38 mouse cellular contexts compared by ENCODE assay signal in genomic region chr14:7838564-7839089, GRCm38 (mm10). TPM values are rescaled to one million over a fixed set of nuclear protein-coding genes. Genes with fewer than 3 reads are reported as not detected.
"Had no signal": no experiment of that assay in that cellular context is flagged by ENCODE, and none has a peak within 500 bp of the region (broad histone marks: within the 10 kb centered on the region; RNA-seq: fewer than 3 reads in every experiment).

No protein-coding gene starts in this region.

- H3K9me3 ChIP-seq: heart, embryonic 10.5 days; heart, embryonic 12.5 days; hindbrain, embryonic 10.5 days; hindbrain, embryonic 12.5 days; intestine, embryonic 15.5 days; limb, embryonic 10.5 days; limb, embryonic 12.5 days; liver, embryonic 12.5 days had no signal

- H3K4me3 ChIP-seq: gastrocnemius, adult 2 months; heart, embryonic 10.5 days; heart, embryonic 12.5 days; hindbrain, embryonic 10.5 days; hindbrain, embryonic 12.5 days; intestine, embryonic 15.5 days; layer of hippocampus, adult 2 months; left cerebral cortex, adult 2 months; limb, embryonic 10.5 days; limb, embryonic 12.5 days; liver, embryonic 12.5 days had no signal

- H3K9ac ChIP-seq: heart, embryonic 12.5 days; hindbrain, embryonic 12.5 days; hindbrain, embryonic 14.5 days; intestine, embryonic 15.5 days; limb, embryonic 12.5 days; liver, embryonic 12.5 days had no signal

- H3K4me2 ChIP-seq: heart, embryonic 12.5 days; hindbrain, embryonic 12.5 days; hindbrain, embryonic 14.5 days; intestine, embryonic 15.5 days; limb, embryonic 12.5 days; liver, embryonic 12.5 days had no signal

- H3K36me3 ChIP-seq: heart, embryonic 10.5 days; heart, embryonic 12.5 days; hindbrain, embryonic 10.5 days; hindbrain, embryonic 12.5 days; intestine, embryonic 15.5 days; liver, embryonic 12.5 days had no signal

- DNase-seq: gastrocnemius, adult 2 months; gastrocnemius, postnatal 10 days; gastrocnemius, postnatal 25 days; heart, adult 18-20 months; heart, postnatal 10 days; heart, postnatal 4 days; kidney, adult 18-20 months; kidney, adult 9 months; kidney, postnatal 10 days; kidney, postnatal 25 days; kidney, postnatal 4 days; liver had no signal

- H3K27ac ChIP-seq: gastrocnemius, adult 2 months; heart, embryonic 10.5 days; hindbrain, embryonic 10.5 days; hindbrain, embryonic 12.5 days; hindbrain, embryonic 14.5 days; intestine, embryonic 15.5 days; left cerebral cortex, adult 2 months; limb, embryonic 10.5 days; limb, embryonic 12.5 days; liver, embryonic 12.5 days had no signal

- H3K27me3 ChIP-seq: heart, embryonic 12.5 days; hindbrain, embryonic 12.5 days; intestine, embryonic 15.5 days; limb, embryonic 12.5 days; liver, embryonic 12.5 days had no signal

- ATAC-seq: hindbrain, embryonic 16.5 days; inflammation-experienced regulatory T-cells, adult 6 months; intestine, embryonic 15.5 days; intestine, postnatal 0 days; liver, embryonic 12.5 days had no signal

RNA-seq across cellular contexts. Expression of gene Gm26661, which starts 47.2 kb away (rescaled TPM):
- total RNA-seq: gastrocnemius, adult 2 months; gastrocnemius, postnatal 10 days; gastrocnemius, postnatal 25 days; gastrocnemius, postnatal 4 days; granulocyte monocyte progenitor cell, adult 5-6 weeks; heart, adult 18-20 months; heart, adult 8-10 months; heart, postnatal 10 days; heart, postnatal 25 days; heart, postnatal 4 days; layer of hippocampus, adult 2 months; layer of hippocampus, postnatal 10 days; layer of hippocampus, postnatal 25 days; left cerebral cortex, adult 2 months; left cerebral cortex, postnatal 14 days; left cerebral cortex, postnatal 36 days had no signal
- polyA plus RNA-seq: heart, embryonic 10.5 days; heart, embryonic 12.5 days; heart, embryonic 14.5 days; heart, embryonic 16.5 days; hindbrain, embryonic 10.5 days; hindbrain, embryonic 12.5 days; hindbrain, embryonic 14.5 days; inflammation-experienced regulatory T-cells, adult 6 months; intestine, embryonic 15.5 days; intestine, postnatal 0 days; kidney, embryonic 16.5 days; limb, embryonic 10.5 days; limb, embryonic 12.5 days; limb, embryonic 14.5 days; liver, embryonic 12.5 days had no signal
